Mouse (Mus musculus) cerebellum, postnatal 14 days (tissue): ENCODE results near the gene Vmn2r3.
A peak's percentile ranks its signal among the peaks of the same experiment; 100 is the strongest.
"Not testable (repeated sequence)": the region's sequence is repeated elsewhere in the genome, so short reads cannot be mapped to it uniquely, and the experiment has no call there.

Experiments
- DNase-seq, 2 experiments: peaks; one replicate each; pipeline ENCODE4 v3.0.0; 2021; ENCODE audit warnings: mixed read lengths in 2 of 2

Vmn2r3 gene

DNA sequence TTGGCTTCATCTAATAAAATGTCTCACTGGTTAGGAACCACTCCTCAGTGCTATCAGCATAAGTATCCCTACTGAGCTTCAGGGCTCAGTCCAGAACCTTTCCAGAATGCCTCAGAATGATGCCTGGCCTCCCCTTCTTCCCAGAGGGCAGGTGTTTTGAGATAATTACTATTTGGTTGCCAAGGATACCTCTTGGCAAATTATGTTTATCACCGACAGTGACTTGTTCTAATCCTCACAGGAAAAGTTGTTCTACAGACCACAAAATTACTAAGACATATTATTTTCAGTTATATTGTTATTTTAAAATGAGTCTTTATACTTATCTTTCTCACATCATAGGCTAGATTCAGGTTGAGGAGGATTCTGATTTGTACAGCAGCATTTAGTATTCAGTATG lies at the start of gene Vmn2r3:
Gene Vmn2r3 (minus strand): TSS at position 101 of the 400 bp plus-strand sequence.
- no peak for DNase-seq

DNA sequence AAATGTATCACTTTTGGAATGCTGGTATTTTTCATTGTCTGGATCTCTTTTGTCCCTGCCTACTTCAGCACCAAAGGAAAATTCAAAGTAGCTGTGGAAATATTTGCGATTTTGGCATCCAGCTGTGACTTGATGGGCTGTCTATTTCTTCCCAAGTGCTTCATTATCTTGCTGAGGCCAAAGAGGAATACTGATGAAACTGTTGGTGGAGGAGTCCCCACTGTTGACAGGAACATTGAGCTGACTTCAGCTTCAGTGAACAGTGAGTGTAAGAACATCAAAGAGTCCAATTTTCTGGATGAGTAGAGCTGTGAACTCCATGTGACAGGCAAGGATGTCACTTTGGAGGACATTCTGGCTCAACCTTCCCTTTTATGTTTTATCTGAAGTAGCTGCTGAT lies 43.0 kb upstream of the Vmn2r3 start:
- no peak for DNase-seq

- DNase-seq: no peak
These were observed 32.3 kb upstream of the Vmn2r3 start for GRCm38 (mm10) chr3:64321824-64322223.

DNA sequence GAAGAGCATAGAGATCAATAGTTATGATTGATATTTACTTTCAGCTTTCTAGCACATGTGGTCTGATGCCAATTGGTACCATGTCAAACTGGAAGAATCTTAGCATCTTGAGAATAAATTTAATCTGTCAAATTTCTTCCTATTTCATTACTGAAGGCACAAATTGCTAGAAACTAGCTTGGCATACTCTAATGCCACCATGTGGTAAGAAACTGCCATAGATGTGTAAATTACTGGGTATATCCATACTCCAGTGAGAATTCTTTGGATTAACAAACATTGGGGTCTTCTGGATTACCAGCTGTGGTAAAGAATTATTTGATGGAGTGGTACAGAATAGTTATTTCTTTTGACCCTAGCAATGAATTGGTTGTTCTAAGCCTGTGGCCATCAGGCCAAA lies 17.3 kb upstream of the Vmn2r3 start:
- DNase-seq: peak in 1 of 2 experiments; percentile 3

DNA sequence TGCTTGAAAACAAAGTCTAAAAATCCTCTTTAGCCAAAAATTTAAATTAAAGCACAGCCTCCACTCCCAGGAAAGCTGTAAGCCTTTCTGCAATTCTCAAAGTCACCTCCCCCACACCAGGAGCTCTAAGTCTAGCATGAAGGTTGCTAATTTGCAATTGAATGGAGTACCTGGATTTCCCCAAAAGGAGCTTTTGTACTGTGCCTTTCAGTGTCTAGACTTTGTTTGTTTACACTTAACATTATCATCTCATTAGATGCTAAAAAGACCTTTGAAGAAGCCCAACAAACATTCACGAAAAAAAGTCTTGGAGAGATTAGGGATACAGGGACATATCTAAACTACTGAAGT lies 23.8 kb downstream of the Vmn2r3 start:
- no peak for DNase-seq

DNA sequence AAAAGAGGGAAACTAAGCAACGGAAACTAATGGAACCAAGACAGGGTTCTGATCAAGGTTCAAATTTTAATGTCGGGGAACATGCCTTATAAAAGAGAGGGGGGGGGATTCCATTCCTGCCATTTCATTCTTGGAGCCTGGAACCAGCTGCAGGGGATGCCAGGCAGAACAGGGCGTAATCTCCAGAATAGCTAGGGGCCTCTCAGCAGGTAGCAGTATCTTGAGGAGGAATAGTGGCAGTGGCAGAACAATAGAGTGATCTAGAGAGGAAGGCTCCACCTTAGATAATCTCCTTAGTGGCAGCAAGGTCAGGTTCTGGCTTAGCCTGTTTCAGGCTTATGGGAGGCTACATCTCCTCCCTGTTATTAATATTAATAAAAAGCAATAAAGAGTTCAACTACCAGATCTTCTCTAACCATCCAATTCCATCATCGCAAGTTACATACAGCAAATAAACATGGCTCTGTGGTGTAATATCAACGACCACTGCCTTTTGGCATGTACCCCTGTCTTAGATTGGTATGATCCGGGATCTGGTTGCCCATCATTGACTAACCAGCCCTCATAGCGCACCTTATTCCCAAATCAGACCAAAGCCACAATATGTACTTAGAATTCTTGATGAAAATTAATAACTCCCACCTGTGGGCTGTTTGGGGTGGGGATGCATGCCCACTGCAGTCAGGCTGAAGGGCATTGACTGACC lies 24.3 kb downstream of the Vmn2r3 start:
- DNase-seq: not testable (repeated sequence)

- DNase-seq: no peak
These were observed 29.9 kb downstream of the Vmn2r3 start for GRCm38 (mm10) chr3:64259582-64259981.

DNA sequence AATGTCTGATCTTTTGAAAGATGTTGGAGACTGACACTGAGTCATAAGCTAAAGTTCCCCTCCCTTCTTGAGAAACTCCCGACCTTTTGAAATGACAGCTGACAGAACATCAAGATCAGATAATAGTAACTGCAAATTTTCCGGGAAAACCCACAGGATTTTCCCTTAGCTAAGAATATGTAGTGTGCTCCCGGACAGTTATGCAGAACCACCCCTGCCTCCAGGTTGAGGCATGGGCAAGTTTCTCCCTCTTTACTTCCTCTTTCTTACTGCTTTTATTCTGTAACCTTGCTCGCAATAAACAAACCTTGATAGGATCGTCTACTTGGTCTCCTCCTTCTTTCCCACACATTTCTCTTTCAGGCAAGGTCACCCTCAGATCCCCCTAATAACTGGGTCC lies 37.9 kb downstream of the Vmn2r3 start:
- no peak for DNase-seq

DNA sequence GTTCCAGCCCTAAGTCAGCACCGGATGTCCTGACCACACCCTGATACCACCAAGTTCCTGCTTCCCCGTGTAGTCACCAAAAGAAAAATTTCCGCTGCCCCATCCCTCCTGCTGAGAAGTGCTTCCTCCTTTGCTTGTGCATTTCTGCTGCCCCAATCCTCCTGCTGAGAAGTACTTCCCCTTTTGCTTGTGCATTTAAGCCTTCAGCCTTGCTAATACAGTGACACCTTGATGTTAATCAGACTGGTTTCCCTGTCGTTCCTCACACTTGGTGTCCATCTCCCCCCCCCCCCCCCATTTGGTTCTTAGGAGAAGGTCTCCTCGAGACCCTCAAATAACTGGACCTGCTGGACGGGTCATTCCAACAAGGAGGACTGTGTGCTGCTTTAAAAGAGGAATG lies 39.0 kb downstream of the Vmn2r3 start:
- not testable (repeated sequence) for DNase-seq

DNA sequence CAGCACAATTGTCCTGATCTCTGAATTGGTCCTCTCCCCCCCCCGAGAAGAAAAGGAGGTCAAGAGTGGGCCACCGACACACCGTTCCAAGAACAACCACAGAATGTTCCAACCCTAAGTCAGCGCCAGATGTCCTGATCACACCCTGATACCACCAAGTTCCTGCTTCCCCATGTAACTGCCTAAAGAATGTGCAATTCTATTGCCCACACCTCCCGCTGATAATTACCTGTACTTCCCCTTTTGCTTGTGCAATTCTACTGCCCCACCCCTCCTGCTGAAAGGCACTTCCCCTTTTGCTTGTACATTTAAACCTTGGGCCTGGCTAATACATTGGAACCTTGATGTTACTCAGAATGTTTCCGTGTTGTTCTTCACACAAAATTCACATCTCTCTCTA lies 54.0 kb downstream of the Vmn2r3 start:
- DNase-seq: not testable (repeated sequence)

GRCm38 (mm10) chr3:64233655-64234054 lies 55.9 kb downstream of the Vmn2r3 start:
- not testable (repeated sequence) for DNase-seq

DNA sequence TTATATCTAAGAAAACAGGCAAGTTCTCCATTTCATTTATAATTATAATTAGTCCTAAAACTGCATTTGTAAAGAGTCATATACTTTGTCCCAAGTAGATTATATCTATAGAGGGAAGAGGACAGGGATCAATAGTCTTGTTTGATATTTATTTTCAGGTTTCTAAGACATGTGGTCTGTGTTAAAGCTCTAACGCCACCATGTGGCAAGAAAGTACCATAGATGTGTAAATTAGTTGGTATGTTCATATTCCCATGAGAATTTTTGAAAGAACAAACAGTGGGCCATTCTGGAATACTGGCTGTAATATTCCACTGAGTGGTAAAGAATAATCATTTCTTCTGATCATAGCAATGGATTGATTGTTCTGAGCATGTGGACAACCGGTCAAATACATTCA lies 62.3 kb downstream of the Vmn2r3 start:
- DNase-seq: no peak
